Mouse (Mus musculus): Measurements from ENCODE around the gene Shb. TPM values are rescaled to one million over a fixed set of nuclear protein-coding genes. Genes with fewer than 3 reads are reported as not detected.

The Shb gene
- polyA plus RNA-seq, 1 experiment, result 6.5 TPM

DNA sequence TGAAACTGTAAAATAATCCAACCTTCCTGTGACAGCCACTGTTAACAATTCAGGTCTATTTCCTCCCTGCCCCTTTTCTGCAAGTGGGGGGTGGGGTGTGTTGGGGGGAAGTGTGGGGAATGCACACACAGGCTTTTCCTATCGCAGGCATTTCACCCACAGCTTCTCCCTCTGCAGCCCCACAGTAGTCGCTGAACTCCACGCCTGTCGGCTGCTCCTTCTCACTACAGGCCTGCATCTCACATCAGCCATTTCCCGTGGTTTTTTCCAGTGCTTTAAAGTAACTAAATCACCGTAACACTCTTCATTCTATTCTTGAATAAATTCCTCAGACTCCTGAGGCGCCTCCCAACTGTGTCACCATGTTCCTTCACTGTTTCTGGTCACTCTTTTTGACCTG, 17.9 kb downstream of the Shb start:
- Histone ChIP-seq H3K27ac (ENCODE audit: control insufficient read depth, insufficient read depth, low read depth, low read length, poor library complexity) (no peak overlapping the region), H3K4me3 (replicated peaks; ENCODE audit: control insufficient read depth, low read depth, low read length) (no peak overlapping the region), H3K4me1 (ENCODE audit: control insufficient read depth, insufficient read depth, low read length) (peaks cover 5% of the 10 kb centered on the region)
- TF ChIP-seq CTCF (IDR thresholded peaks at IDR 0.05; ENCODE audit: control insufficient read depth, insufficient read depth, low read length) (no peak), POLR2A (IDR thresholded peaks at IDR 0.05; ENCODE audit: borderline replicate concordance, control insufficient read depth, low read depth, low read length) (no peak)
- 24% methylated on average over 7 of the region's 7 CpGs for WGBS

DNA sequence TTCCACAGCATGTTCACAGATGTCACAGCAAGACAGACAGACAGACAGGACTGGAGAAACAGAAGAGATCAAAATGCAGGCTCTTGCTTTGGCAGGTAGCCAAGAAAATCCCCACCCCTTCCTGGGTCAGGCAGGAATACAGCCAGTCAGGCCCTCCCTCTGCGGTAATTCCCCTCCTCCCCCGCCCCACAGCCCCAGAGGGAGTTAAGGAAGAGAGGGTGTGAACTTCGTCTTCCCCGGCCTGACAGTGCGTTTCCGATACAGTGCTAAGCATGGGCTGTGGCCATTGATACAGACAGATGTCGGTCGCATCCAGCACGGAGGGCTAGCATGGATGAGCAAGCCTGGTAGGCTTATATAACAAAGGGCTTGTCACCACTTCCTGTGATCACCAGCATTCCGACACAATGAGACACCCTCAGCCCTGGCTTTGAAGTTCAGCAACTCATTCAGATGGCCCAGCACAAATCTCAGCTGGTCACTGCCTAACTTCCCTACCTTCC, 18.4 kb downstream of the Shb start:
- TF ChIP-seq CTCF (IDR thresholded peaks at IDR 0.05; ENCODE audit: control insufficient read depth, insufficient read depth, low read length), result no peak
- TF ChIP-seq POLR2A (IDR thresholded peaks at IDR 0.05; ENCODE audit: borderline replicate concordance, control insufficient read depth, low read depth, low read length), result no peak
- WGBS, result under 1% methylated on average over 10 of the region's 10 CpGs
- H3K27ac ChIP-seq (ENCODE audit: control insufficient read depth, insufficient read depth, low read depth, low read length, poor library complexity), result no peak overlapping the region
- H3K4me1 ChIP-seq (ENCODE audit: control insufficient read depth, insufficient read depth, low read length), result peaks cover 5% of the 10 kb centered on the region
- no peak overlapping the region for H3K4me3 ChIP-seq (replicated peaks; ENCODE audit: control insufficient read depth, low read depth, low read length)

DNA sequence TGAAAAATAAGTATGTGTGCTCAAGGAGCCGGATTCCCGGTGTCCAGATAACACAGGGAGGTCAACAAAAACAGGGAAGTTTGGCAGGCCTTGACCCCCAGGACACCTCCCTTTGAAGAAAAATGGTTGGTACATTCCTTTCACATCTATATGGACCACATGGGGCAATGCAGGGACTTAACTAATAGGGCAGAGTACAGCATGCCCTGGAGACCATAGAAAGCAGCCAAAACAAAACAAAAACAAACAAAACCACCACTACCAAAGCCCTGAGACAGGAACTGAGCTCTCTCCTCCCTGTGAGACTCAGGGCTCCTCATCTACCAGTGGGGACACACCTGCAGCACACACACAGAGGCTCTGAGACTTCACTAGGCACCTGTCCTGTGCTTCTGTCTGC, 18.9 kb downstream of the Shb start:
- peaks cover 5% of the 10 kb centered on the region for H3K4me1 ChIP-seq (ENCODE audit: control insufficient read depth, insufficient read depth, low read length)
- TF ChIP-seq CTCF (IDR thresholded peaks at IDR 0.05; ENCODE audit: control insufficient read depth, insufficient read depth, low read length), result no peak
- no peak for TF ChIP-seq POLR2A (IDR thresholded peaks at IDR 0.05; ENCODE audit: borderline replicate concordance, control insufficient read depth, low read depth, low read length)
- WGBS, result 78% methylated on average over 2 of the region's 2 CpGs
- no peak overlapping the region for H3K4me3 ChIP-seq (replicated peaks; ENCODE audit: control insufficient read depth, low read depth, low read length)
- H3K27ac ChIP-seq (ENCODE audit: control insufficient read depth, insufficient read depth, low read depth, low read length, poor library complexity), result no peak overlapping the region

DNA sequence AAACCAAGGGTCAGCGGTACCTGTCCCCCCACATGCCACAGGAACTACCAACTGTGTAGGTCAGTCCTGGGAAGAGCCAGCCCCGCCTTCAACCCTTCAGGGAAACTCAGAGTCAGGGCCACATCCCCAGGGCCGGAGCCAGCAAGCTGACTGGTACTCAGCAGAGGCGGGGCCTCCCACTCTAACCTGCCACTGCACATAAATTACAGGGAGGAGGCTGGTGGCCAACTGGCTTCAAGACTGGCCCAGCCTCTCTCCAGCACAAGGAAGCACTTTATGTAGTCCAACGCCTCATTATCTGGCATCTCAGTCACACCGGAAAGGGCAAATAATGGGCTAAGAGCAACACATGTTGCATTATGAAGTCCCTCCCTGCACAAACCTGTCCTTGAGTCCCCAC, 22.1 kb downstream of the Shb start:
- no peak for TF ChIP-seq CTCF (IDR thresholded peaks at IDR 0.05; ENCODE audit: control insufficient read depth, insufficient read depth, low read length)
- 29% methylated on average over 6 of the region's 6 CpGs for WGBS
- no peak overlapping the region for H3K27ac ChIP-seq (ENCODE audit: control insufficient read depth, insufficient read depth, low read depth, low read length, poor library complexity)
- H3K4me3 ChIP-seq (replicated peaks; ENCODE audit: control insufficient read depth, low read depth, low read length), result no peak overlapping the region
- H3K4me1 ChIP-seq (ENCODE audit: control insufficient read depth, insufficient read depth, low read length), result peaks cover 5% of the 10 kb centered on the region

DNA sequence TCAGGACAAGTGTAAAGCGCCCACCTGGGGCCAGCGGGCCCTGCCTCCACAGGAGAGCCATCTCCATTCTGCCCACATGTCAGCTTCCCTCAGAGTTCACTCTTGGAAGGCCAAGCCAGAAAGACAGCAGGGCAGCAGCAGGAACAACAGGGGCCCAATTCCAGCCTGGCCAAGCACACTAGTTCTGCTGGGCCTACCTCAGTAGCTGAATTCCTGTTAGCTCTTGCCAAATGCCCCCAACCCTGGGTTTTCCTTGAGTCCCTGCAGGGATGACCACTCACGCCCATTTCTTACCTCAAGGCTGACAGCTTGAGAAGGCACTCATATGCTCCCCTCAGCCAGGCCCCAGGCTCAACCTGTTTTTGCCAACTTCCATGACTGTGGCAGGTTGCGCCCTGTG, 22.9 kb downstream of the Shb start:
- Histone ChIP-seq H3K4me3 (replicated peaks; ENCODE audit: control insufficient read depth, low read depth, low read length) (no peak overlapping the region), H3K4me1 (ENCODE audit: control insufficient read depth, insufficient read depth, low read length) (peaks cover 5% of the 10 kb centered on the region), H3K27ac (ENCODE audit: control insufficient read depth, insufficient read depth, low read depth, low read length, poor library complexity) (no peak overlapping the region)
- TF ChIP-seq POLR2A (IDR thresholded peaks at IDR 0.05; ENCODE audit: borderline replicate concordance, control insufficient read depth, low read depth, low read length) (no peak), CTCF (IDR thresholded peaks at IDR 0.05; ENCODE audit: control insufficient read depth, insufficient read depth, low read length) (no peak)
- WGBS, result 85% methylated on average over 4 of the region's 4 CpGs

DNA sequence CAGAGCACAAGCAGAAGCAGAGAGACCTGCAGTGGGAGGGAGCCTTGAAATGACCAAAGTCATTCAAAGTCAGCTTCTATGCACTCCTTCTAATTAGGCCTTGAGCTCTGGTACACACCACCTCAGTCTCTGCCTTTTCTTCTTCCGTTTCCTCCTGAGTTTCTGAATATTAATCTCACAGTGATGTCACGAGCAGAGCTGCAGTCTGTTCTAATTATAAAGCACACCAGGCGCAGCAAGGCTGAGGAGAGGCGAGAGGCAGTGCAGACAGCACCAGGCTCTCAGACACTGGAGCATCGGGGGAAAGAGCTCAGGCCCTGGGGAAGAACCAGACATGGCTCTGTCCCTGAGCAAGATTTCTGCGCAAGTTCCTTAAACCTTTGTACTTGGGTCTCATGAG, 23.8 kb downstream of the Shb start:
- no peak overlapping the region for H3K27ac ChIP-seq (ENCODE audit: control insufficient read depth, insufficient read depth, low read depth, low read length, poor library complexity)
- 65% methylated on average over 6 of the region's 6 CpGs for WGBS
- 0 out of 2 replicates have a peak, but pooled peaks cover under 1% of the 10 kb centered on the region for H3K4me1 ChIP-seq (ENCODE audit: control insufficient read depth, insufficient read depth, low read length)
- no peak overlapping the region for H3K4me3 ChIP-seq (replicated peaks; ENCODE audit: control insufficient read depth, low read depth, low read length)
- TF ChIP-seq CTCF (IDR thresholded peaks at IDR 0.05; ENCODE audit: control insufficient read depth, insufficient read depth, low read length) (no peak), POLR2A (IDR thresholded peaks at IDR 0.05; ENCODE audit: borderline replicate concordance, control insufficient read depth, low read depth, low read length) (no peak)

DNA sequence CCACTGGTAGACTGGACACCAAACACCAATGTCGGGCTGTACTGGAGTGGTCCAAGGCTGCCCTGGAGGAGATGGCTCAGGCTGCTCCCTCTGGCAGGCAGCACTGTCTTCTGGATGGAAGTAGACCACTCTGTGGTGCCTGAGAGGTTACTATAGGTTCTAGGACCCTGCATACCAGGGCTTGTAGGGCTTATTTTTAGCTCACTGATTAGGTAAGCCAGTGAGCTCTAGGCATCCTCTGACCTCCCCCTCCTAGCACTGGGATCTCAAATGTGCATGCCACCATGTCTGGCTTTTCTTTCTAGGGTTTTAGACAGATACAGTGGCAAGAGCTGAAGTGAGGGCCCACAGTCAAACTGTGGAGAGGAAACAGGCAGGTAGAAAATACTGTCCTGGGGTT, 24.8 kb downstream of the Shb start:
- no peak overlapping the region for H3K4me3 ChIP-seq (replicated peaks; ENCODE audit: control insufficient read depth, low read depth, low read length)
- no peak for TF ChIP-seq POLR2A (IDR thresholded peaks at IDR 0.05; ENCODE audit: borderline replicate concordance, control insufficient read depth, low read depth, low read length)
- TF ChIP-seq CTCF (IDR thresholded peaks at IDR 0.05; ENCODE audit: control insufficient read depth, insufficient read depth, low read length), result no peak
- WGBS, result 88% methylated on average over 1 of the region's 1 CpGs
- H3K27ac ChIP-seq (ENCODE audit: control insufficient read depth, insufficient read depth, low read depth, low read length, poor library complexity), result no peak overlapping the region
- H3K4me1 ChIP-seq (ENCODE audit: control insufficient read depth, insufficient read depth, low read length), result no peaks in the 10 kb centered on the region

DNA sequence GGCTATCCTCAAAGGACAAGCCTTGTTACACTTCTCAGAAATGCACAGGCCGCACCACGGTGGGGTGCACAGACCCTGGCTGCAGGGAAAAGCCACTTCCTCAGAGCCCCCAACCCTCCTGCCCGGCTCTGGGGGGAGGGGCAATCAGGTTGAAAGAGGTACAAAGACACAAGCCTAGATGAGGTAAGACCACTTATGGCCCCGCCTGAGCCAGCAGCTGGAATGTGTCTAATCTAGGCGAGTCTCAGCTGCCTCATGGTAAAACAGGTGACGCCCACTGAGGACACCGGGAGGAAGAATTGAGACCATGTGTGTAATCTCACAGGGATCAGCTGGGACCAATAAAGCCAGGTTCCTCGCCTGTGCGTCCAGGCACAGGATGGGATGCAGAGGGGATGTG, 25.2 kb downstream of the Shb start:
- no peak for TF ChIP-seq CTCF (IDR thresholded peaks at IDR 0.05; ENCODE audit: control insufficient read depth, insufficient read depth, low read length)
- no peak for TF ChIP-seq POLR2A (IDR thresholded peaks at IDR 0.05; ENCODE audit: borderline replicate concordance, control insufficient read depth, low read depth, low read length)
- Histone ChIP-seq H3K4me3 (replicated peaks; ENCODE audit: control insufficient read depth, low read depth, low read length) (no peak overlapping the region), H3K27ac (ENCODE audit: control insufficient read depth, insufficient read depth, low read depth, low read length, poor library complexity) (no peak overlapping the region), H3K4me1 (ENCODE audit: control insufficient read depth, insufficient read depth, low read length) (no peaks in the 10 kb centered on the region)
- 78% methylated on average over 9 of the region's 9 CpGs for WGBS

DNA sequence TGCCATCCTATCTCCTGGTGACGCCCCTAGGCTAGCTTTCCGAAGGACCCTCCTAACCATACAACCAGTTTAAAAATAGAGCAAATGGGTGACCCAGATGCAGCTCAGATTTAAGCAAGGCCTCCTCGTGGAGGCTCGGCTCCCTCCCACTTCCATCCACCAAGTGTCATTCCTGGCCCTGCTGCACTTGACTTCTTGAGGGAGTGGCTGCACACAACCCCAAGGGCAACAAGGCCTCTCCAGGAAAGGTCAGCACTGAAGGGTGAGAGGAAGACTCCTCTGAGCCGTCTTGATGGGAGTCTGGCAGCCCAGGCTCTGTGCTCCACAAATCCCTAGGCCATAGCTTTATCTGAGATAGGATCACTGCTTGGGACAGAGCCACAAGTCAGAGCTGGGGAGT, 25.7 kb downstream of the Shb start:
- no peaks in the 10 kb centered on the region for H3K4me1 ChIP-seq (ENCODE audit: control insufficient read depth, insufficient read depth, low read length)
- no peak for TF ChIP-seq POLR2A (IDR thresholded peaks at IDR 0.05; ENCODE audit: borderline replicate concordance, control insufficient read depth, low read depth, low read length)
- no peak for TF ChIP-seq CTCF (IDR thresholded peaks at IDR 0.05; ENCODE audit: control insufficient read depth, insufficient read depth, low read length)
- no peak overlapping the region for H3K4me3 ChIP-seq (replicated peaks; ENCODE audit: control insufficient read depth, low read depth, low read length)
- 79% methylated on average over 5 of the region's 5 CpGs for WGBS
- H3K27ac ChIP-seq (ENCODE audit: control insufficient read depth, insufficient read depth, low read depth, low read length, poor library complexity), result no peak overlapping the region

Measured in bone marrow, adult 2 months (tissue).